Mouse (Mus musculus) forebrain, embryonic 12.5 days (tissue): Measurements from ENCODE around the gene Mrgpre. TPM values are rescaled to one million over a fixed set of nuclear protein-coding genes. Genes with fewer than 3 reads are reported as not detected.

Experiments
- microRNA-seq: library from miRNA; unstranded; fragments of <30 nt; microRNA quantifications from one replicate; pipeline ENCODE4, GENCODE M21; 2017
- polyA plus RNA-seq: library from polyadenylated mRNA; unstranded; fragments of >200 nt; fragmentation: Nextera tagmentation; extraction: Ambion mirVana; gene quantifications from 2 replicates; pipeline ENCODE4 v1.2.1, GENCODE M21; 2016

The Mrgpre gene
- polyA plus RNA-seq, 1 experiment from 2014 or later, result 2.7 TPM

Small RNA genes within 50 kb of the gene (microRNA-seq; reads per million reads assigned to microRNA genes)
- not detected for gene Gm22064

Other genes with a start within 250 kb of the Mrgpre start
- 357 and 369 TPM in 2 replicates for gene Nap1l4, start 235.4 kb downstream of the Mrgpre start, polyA plus RNA-seq
- 69.0 and 74.3 TPM in 2 replicates for gene Cars, start 184.4 kb downstream of the Mrgpre start, polyA plus RNA-seq
- gene Tnfrsf26, start 155.8 kb downstream of the Mrgpre start, polyA plus RNA-seq, result 0.12 and 0.22 TPM in 2 replicates
- 7.7 and 7.8 TPM in 2 replicates for gene Tnfrsf22, start 134.8 kb downstream of the Mrgpre start, polyA plus RNA-seq
- gene Tnfrsf23, start 98.6 kb downstream of the Mrgpre start, polyA plus RNA-seq, result 0.28 and 0.51 TPM in 2 replicates
- gene Osbpl5, start 27.5 kb downstream of the Mrgpre start, polyA plus RNA-seq, result 15.1 and 17.5 TPM in 2 replicates
- not detected in 2 replicates for gene Mrgprg, start 17.5 kb downstream of the Mrgpre start, polyA plus RNA-seq
- 8.5 and 10.7 TPM in 2 replicates for gene Nadsyn1, start 38.3 kb upstream of the Mrgpre start, polyA plus RNA-seq
- 60.9 and 62.5 TPM in 2 replicates for gene Dhcr7, start 38.6 kb upstream of the Mrgpre start, polyA plus RNA-seq
- gene Gm498, start 82.3 kb upstream of the Mrgpre start, polyA plus RNA-seq, result not detected in 2 replicates
- 2.8 and 3.0 TPM in 2 replicates for gene Shank2, start 217.4 kb upstream of the Mrgpre start, polyA plus RNA-seq